Mouse (Mus musculus): ENCODE data around the gene Rsph3a. TPM values are rescaled to one million over a fixed set of nuclear protein-coding genes. Genes with fewer than 3 reads are reported as not detected.
"Not testable (repeated sequence)": the region's sequence is repeated elsewhere in the genome, so short reads cannot be mapped to it uniquely, and the experiment has no call there.

Rsph3a gene
- polyA plus RNA-seq, 1 experiment from 2014 or later, result 60.5 TPM

DNA sequence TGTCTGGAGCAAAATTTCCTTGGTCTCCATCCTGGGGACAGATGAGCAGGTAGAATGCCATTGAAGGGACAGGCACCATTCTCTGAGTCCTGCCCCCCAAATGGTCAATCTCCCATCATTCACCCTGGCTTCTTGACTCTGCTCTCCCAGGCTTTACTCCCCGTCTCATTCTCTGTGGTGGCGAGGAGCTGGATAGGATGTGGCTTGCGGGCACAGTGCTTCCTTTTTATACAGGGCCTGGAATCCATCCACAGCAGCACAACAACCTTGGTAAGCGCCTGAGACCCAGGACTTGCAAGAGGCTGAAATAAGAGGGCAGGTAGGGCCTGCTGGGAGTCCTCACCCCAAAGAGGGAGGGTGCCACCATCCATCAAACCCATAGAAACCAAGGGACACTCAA is 68.6 kb downstream of the Rsph3a start:
- 93% methylated on average over 4 of the region's 4 CpGs for WGBS
- H3K36me3 ChIP-seq; H3K4me3 ChIP-seq; H3K4me1 ChIP-seq; H3K27ac ChIP-seq (replicated peaks); H3K9me3 ChIP-seq (replicated peaks); H3K27me3 ChIP-seq (ENCODE audit: low read depth, poor library complexity, severe bottlenecking); DNase-seq (ENCODE audit: low spot score): not testable (repeated sequence)

DNA sequence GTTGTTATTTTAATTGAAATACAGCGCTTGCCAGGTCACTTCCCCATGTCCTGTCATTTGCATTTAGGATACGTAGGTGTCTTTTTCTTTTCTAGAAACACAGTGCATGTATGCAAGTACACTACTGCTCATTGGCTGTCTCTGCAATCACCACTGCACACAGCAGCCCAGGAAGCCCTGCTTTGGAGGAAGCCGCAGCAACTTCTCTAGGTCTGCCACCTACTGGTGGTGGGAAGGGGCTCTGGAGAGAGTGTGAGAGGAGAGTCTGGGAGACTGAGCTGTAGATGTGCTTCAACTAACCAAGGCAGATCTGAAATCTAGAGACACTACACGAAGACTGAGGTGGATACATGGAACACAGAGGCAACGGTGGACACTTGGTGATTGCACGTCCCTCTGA is 77.3 kb downstream of the Rsph3a start:
- whole genome bisulfite sequencing, result no CpG with 5 or more reads among the region's 6 CpGs
- not testable (repeated sequence) for H3K27ac ChIP-seq (replicated peaks); H3K36me3 ChIP-seq; H3K9me3 ChIP-seq (replicated peaks); DNase-seq (ENCODE audit: low spot score); H3K27me3 ChIP-seq (ENCODE audit: low read depth, poor library complexity, severe bottlenecking); H3K4me1 ChIP-seq; H3K4me3 ChIP-seq

- not testable (repeated sequence) for H3K36me3 ChIP-seq; DNase-seq (ENCODE audit: low spot score); H3K4me3 ChIP-seq; H3K9me3 ChIP-seq (replicated peaks); H3K4me1 ChIP-seq; H3K27ac ChIP-seq (replicated peaks); H3K27me3 ChIP-seq (ENCODE audit: low read depth, poor library complexity, severe bottlenecking)
- no CpG with 5 or more reads among the region's 12 CpGs for WGBS
These were observed 82.2 kb downstream of the Rsph3a start for GRCm38 (mm10) chr17:8027475-8028168.

Other genes with a start within 250 kb of the Rsph3a start
- gene Fndc1, start 118.3 kb upstream of the Rsph3a start, polyA plus RNA-seq (2016; fragmentation: Nextera tagmentation; extraction: Ambion mirVana), result 0.38 and 0.48 TPM in 2 replicates
- gene Tagap, start 19.6 kb upstream of the Rsph3a start, polyA plus RNA-seq (2016; fragmentation: Nextera tagmentation; extraction: Ambion mirVana), result 0.34 and 0.44 TPM in 2 replicates
- 0.21 and 0.27 TPM in 2 replicates for gene Gm49673, start 202.2 kb downstream of the Rsph3a start, polyA plus RNA-seq (2016; fragmentation: Nextera tagmentation; extraction: Ambion mirVana)
- 16.2 and 16.4 TPM in 2 replicates for gene Rnaset2a, start 202.5 kb downstream of the Rsph3a start, polyA plus RNA-seq (2016; fragmentation: Nextera tagmentation; extraction: Ambion mirVana)
- 55.9 and 58.2 TPM in 2 replicates for gene Fgfr1op, start 219.9 kb downstream of the Rsph3a start, polyA plus RNA-seq (2016; fragmentation: Nextera tagmentation; extraction: Ambion mirVana)

All from midbrain, embryonic 10.5 days (tissue).